Mouse (Mus musculus) gastrocnemius, adult 2 months (tissue): ENCODE data around the gene Ints5. TPM values are rescaled to one million over a fixed set of nuclear protein-coding genes. Genes with fewer than 3 reads are reported as not detected.
"Not testable (repeated sequence)": the region's sequence is repeated elsewhere in the genome, so short reads cannot be mapped to it uniquely, and the experiment has no call there.

Experiments
- DNase-seq: peaks from one replicate; pipeline ENCODE4 v3.0.0; 2022
- H3K27ac ChIP-seq: fragments of 200-600 bp; 2 replicates; pipeline ENCODE4 v1.8.1; 2022; ENCODE audit warnings: mild to moderate bottlenecking
- H3K4me3 ChIP-seq: fragments of 200-600 bp; 2 replicates; pipeline ENCODE4 v1.8.1; 2022; ENCODE audit warnings: mild to moderate bottlenecking, moderate library complexity
- CTCF ChIP-seq: fragments of 200-600 bp; IDR thresholded peaks from 2 replicates; pipeline ENCODE4 v1.8.1; 2022; ENCODE audit warnings: antibody characterized with exemption, mild to moderate bottlenecking, moderate library complexity
- intact Hi-C: fragments of 180-260 bp; cut with DNase I; formaldehyde crosslinking; loops from one replicate; pipeline ENCODE4 v1.15.1; 2025
- long read RNA-seq, 2 experiments: library from polyadenylated mRNA; stranded (forward); transcript quantifications; one replicate each; pipeline ENCODE4 v2.0.0; 2021
- total RNA-seq, 2 experiments: library from RNA; stranded (reverse); gene quantifications; 2 replicates each; pipeline ENCODE4 v1.2.3; 2021

Ints5 gene
- total RNA-seq = 10 to 100 TPM; 10.6 to 12.5 TPM
- long read RNA-seq, experiment 1, partial matches to known transcripts = 0 of 9 reads
- long read RNA-seq, experiment 1, other reads (novel, unspliced or antisense) = 6 of 9 reads
- long read RNA-seq, experiment 2, transcript Ints5-201 (2 exons, 3,274 nt) = major isoform, 6 of 15 reads
- long read RNA-seq, experiment 2, partial matches to known transcripts = 9 of 15 reads
- long read RNA-seq, experiment 2, other reads (novel, unspliced or antisense) = 0 of 15 reads

DNA sequence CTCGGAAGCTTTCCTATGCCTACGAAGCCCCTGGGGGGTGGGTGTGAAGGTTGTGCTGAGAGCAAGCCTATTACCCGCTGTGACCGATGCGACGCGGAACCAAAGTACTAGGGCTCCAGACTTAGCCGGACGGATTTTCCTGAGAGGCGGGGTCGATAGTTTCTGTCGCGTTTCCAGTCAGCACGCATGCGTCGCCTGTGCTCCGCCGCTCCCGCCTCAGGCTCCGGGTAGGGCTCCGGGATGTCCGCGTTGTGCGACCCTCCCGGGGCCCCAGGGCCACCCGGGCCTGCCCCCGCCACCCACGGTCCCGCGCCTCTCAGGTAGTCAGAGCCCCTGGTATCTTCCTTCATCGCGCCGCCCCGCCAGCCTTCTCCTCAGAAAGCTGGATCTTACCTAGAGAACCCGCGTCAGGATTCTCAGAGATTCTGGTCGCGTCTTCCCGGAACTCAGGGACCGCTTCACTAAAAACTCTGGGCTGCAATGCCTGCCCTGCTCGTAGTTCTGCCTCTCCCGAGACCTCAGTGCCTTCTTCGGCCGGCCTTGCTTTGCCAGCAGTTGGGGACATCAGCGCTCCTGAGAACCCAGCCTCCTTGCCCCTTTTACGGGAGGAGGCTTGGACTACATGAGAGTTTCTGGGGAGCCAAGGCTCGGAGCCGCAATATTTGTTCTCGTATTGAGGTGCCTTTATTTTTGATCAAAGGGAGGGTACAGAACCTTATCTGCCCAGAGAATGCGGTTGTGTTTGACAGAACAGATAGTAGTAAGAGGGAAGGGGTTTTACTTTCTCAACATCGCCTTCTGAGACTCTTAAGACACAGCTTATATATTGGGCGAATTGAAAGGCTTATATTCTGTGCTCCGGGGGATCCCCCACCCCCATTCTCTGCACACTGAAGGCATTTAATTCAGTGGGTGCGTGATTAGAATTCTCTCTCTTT lies at the start of gene Ints5:
Gene Ints5, plus strand, starts transcription at position 177 of the 938 bp plus-strand sequence.
- peak within 1 kb of the TSS; percentile 83 for H3K4me3 ChIP-seq
- H3K27ac ChIP-seq = peak within 1 kb of the TSS; percentile 94
- peak; percentile 90 for DNase-seq
- no peak for TF ChIP-seq CTCF
- intact Hi-C loops = loop anchor here (5.0 kb wide), 1 partner anchor 34 kb away; the partner anchor contains the start of genes Eml3 and Rom1

DNA sequence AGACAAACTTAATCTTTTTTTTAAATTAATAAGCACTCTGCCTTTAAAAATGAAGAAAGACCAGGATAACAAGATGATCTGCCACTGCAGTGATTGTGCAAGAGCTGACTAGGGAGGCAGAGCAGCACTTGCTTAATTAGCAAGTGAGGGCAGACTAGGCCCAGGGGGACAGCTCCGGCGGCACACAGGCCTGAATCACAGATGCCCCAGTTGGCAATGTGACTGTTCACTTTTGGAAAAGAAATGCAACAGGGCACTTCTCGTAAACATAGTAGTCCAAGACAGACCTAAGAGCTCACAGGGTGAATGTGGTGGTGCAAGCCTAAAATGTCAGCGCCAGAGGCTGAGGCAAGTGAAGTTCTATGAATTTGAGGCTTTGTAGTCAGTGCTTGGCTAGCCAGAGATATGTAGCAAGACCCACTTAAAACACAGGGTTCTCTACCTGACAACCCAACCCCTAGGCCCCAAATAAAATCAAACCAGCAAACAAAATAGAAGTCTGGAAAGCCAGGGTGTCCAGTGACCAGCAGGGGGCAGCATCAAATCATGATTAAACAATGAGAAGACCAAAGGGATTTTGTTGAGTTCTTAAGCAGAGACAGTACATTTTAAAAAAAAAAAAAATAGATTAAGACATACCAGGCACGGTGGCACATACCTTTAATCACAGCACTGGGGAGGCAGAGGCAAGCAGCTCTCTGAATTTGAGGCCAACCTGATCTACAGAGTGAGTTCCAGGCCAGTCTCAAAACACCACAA lies 48.3 kb upstream of the Ints5 start:
- peak overlapping the region; percentile 20 for H3K27ac ChIP-seq
- peak; percentile 81 for TF ChIP-seq CTCF
- DNase-seq = peak; percentile 82
- H3K4me3 ChIP-seq = no peak overlapping the region
- intact Hi-C loops = loop anchor here (2.0 kb wide), 1 partner anchor 266 kb away; no protein-coding TSS in a partner anchor

DNA sequence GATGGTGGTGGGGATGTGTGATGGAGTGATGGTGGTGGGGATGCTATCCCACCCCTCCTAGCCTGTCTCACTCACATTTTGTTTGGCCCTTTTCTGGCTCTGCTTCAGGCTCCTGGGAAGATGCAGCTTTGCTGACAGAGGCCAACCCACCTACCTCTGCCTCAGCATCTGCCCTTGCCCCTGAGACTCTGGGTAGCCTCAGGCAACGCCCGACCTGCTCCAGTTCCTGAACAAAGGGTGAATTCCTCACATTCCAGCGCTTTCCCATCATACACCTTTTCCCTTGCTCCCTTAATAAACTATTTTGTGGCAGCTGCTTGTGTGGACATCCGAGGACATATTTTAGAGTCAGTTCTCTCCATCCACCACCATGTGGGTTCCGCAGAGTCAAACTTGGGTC lies 44.4 kb upstream of the Ints5 start:
- intact Hi-C loops = no loop called here
- no peak for TF ChIP-seq CTCF
- Histone ChIP-seq H3K27ac (no peak overlapping the region), H3K4me3 (no peak overlapping the region)
- DNase-seq = no peak

DNA sequence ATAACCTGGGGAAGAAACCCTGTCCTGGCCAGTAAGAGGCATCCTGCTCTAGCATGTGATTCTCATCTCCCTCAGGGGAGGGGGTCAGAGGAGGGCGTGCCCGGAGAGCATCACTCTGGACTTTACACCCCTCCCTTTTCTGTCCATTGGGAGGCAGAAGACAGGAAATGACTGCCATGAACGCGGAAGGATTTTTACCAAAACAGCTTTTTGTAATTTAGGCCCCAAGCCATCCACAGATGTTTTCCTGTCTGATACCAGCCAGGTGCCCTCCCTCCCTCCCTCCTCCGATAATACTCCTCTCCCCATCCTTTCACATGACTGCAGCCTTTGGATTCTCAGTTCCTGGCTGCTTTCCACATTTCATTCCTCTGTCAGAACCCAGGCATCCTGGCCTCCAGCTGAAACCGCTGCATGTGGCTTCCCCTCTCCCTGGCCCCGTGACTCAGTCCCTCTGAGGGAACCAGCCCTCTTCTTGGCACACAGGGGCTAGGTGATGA lies 42.4 kb upstream of the Ints5 start, which contains the start of gene Lrrn4cl:
Gene Lrrn4cl, plus strand, starts transcription at position 367 of the 500 bp plus-strand sequence.
- Histone ChIP-seq H3K4me3 (peak within 1 kb of the TSS; percentile 67), H3K27ac (peak within 1 kb of the TSS; percentile 88)
- TF ChIP-seq CTCF = no peak
- DNase-seq = peak; percentile 78
- intact Hi-C loops = no loop called here

DNA sequence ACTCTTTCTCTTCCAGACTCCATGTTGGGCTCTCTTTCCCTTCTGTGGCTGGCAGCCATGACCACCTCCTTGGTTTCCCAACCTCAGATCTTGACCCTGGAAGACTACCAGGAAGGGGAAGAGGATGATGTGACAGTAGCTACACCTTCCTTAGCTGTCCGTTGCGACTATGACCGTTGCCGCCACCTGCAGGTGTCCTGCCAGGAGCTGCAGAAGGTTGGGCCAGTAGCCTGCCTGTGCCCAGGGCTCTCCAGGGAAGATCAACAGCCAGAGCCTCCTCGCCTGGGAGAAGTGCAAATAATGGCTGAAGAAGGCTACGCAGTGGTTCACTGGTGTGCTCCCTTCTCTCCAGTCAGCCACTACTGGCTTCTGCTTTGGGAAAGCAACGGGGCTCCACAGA lies 41.2 kb upstream of the Ints5 start:
- TF ChIP-seq CTCF = no peak
- intact Hi-C loops = no loop called here
- H3K27ac ChIP-seq = peak overlapping the region; percentile 88

DNA sequence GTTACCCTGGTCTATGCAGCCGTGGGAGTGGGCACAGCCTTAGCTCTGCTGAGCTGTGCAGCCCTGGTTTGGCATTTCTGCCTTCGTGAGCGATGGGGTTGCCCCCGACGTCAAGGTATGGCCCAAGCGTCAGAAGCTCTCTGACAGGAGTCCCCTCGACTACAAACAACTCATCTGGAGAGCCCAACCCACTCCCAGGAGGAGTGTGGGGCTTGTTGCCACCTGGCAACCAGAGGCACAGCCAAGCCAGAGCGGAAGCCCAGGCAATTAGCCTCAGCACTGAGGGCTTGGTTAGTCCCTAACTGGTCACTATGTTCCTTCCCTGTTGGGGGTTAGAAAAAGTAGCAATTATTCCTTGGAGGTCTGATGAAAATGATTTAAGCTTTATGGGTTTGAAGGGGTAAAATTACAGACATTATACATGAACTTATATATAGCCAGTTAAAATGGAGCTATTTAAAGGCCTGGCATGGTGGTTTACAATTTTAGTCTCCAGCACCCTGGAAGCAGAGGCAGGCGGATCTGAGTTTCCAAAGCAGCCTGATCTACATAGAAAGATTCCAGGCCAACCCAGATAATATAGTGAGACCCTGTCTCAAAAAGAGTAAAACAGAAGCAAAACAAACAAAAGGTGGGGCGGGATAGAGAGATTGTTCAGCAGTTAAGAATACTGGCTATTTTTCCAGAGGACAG lies 40.4 kb upstream of the Ints5 start:
- peak overlapping the region; percentile 88 for H3K27ac ChIP-seq
- DNase-seq = peak; percentile 81

More for the DNA sequence above, 41.2 kb upstream of the Ints5 start:
- no peak for DNase-seq
- H3K4me3 ChIP-seq = peak overlapping the region; percentile 67

DNA sequence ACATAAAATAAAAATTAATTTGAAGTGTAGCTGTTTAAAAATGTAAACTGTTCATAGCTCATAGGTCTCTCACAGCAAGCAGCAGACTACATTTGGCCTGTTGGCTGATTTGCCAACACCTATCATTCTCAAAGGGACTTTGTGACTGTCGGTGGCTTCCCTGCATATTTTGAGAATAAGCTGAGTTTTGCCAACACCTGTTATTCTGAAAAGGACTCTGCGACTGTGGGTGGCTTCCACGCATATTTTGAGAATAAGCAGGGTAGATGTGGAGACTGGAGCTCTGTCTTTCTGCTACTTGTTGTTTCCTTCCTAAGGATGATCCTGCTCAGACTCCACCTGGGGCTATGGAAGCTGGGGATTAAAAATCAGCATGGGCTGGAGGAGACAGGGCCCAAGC lies 39.7 kb upstream of the Ints5 start:
- no peak overlapping the region for H3K27ac ChIP-seq
- intact Hi-C loops = no loop called here
- DNase-seq = no peak
- TF ChIP-seq CTCF = no peak
- peak overlapping the region; percentile 67 for H3K4me3 ChIP-seq

More for the DNA sequence above, 40.4 kb upstream of the Ints5 start:
- no peak for TF ChIP-seq CTCF
- H3K4me3 ChIP-seq = peak overlapping the region; percentile 67
- intact Hi-C loops = no loop called here

DNA sequence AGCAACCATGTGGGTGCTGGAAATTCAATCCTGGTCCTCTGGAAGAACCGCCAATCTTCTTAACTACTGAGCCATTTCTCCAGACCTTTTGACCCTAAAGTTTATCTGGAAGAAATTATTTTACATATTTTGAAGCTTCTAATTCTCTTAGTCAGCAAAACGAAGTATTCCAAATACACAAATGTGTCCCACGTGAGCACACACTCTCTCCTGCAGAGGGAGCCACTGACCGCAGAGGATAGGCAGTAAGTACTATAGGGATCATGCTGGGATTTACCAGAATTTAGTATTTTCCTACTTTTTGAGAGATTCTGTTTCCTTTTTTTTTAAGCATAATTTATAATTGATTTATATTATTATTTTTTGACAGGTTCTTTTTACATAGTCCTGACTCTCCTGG lies 35.1 kb upstream of the Ints5 start:
- Histone ChIP-seq H3K4me3 (no peak overlapping the region), H3K27ac (no peak overlapping the region)
- TF ChIP-seq CTCF = peak; percentile 79
- intact Hi-C loops = loop anchor here (1.0 kb wide), 1 partner anchor 253 kb away; no protein-coding TSS in a partner anchor
- DNase-seq = peak; percentile 62

DNA sequence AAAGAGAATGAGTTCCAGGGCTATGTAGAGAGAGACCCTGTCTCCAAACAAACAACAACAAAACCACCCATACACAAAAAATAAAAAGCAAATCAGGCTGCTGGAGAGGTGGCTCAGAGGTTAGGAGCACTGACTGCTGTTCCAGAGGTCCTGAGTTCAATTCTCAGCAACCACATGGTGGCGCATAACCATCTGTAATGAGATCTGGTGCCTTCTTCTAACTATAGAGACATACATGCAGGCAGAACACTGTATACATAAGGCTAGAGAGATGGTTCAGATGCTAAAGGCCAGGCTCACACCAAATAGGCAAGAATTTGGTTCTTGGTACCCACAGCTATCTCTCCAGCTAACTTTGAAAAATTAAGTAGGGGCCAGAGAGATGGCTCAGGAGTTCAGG lies 33.8 kb upstream of the Ints5 start:
- intact Hi-C loops = no loop called here
- H3K27ac ChIP-seq = no peak overlapping the region
- TF ChIP-seq CTCF = peak; percentile 54
- no peak overlapping the region for H3K4me3 ChIP-seq
- no peak for DNase-seq

DNA sequence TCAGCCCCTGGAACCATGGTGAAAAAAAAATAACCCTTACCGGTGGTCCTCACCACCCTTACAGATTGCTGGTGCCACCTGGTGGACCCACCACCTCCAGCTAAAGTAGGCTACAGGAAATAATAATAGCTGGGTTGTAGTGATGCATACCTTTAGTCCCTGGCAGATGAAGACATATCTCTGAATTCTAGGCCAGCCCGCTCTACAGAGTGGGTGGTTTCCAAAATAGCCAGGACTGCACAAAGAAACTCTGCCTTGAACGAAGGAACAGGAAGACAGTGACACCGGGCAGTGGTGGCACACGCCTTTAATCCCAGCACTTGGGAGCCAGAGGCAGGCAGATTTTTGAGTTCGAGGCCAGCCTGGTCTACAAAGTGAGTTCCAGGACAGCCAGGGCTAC lies 28.5 kb upstream of the Ints5 start:
- no peak overlapping the region for H3K4me3 ChIP-seq
- TF ChIP-seq CTCF = no peak
- no peak overlapping the region for H3K27ac ChIP-seq
- DNase-seq = no peak
- intact Hi-C loops = no loop called here

DNA sequence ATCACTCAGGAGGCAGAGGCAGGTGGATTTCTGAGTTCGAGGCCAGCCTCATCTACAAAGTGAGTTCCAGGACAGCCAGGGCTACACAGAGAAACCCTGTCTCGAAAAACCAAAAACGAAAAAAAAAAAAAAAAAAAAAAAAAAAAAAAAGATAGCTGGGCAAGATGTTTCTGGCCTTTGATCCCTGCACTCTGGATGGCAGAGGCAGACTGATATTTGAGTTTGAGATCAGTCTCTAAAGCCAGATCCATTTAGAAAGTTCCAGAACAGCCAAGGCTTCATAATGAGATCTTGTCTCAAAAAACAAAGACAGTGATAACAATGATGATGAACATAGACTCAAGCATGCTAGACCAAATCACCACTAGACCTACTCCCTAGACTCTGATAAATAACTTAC lies 22.4 kb upstream of the Ints5 start:
- not testable (repeated sequence) for DNase-seq
- Histone ChIP-seq H3K4me3 (peak overlapping the region; percentile 94), H3K27ac (peak overlapping the region; percentile 94)
- intact Hi-C loops = loop anchor here (2.0 kb wide), 1 partner anchor 28 kb away; the partner anchor contains the start of gene Ganab
